Mouse (Mus musculus) C2C12 (cell line): Measurements from ENCODE around the gene Cebpe. TPM values are rescaled to one million over a fixed set of nuclear protein-coding genes. Genes with fewer than 3 reads are reported as not detected.

Experiments
- H3K27me3 ChIP-seq: one replicate; pipeline ENCODE4 v1.6.1; 2011; ENCODE audit not compliant: control insufficient read depth, insufficient read depth, insufficient read length
- H3K36me3 ChIP-seq: one replicate; pipeline ENCODE4 v1.6.1; 2011; ENCODE audit not compliant: control insufficient read depth, insufficient read depth
- H3K4me3 ChIP-seq: one replicate; pipeline ENCODE4 v1.5.1; 2011; ENCODE audit warnings: mild to moderate bottlenecking, control low read depth; ENCODE audit not compliant: poor library complexity, insufficient read depth, severe bottlenecking
- H3K79me2 ChIP-seq: one replicate; pipeline ENCODE4 v1.6.1; 2011; ENCODE audit not compliant: control insufficient read depth, insufficient read depth
- H3K79me3 ChIP-seq: one replicate; pipeline ENCODE4 v1.6.1; 2011; ENCODE audit warnings: low read depth, control low read depth
- H3ac ChIP-seq: one replicate; pipeline ENCODE3; 2011; ENCODE audit warnings: low read depth; ENCODE audit not compliant: control insufficient read depth, insufficient read length
- CEBPB ChIP-seq: IDR thresholded peaks from one replicate; pipeline ENCODE4 v1.6.1; 2011; ENCODE audit warnings: low read depth, mild to moderate bottlenecking, control low read depth, moderate library complexity
- CTCF ChIP-seq: IDR thresholded peaks from one replicate; pipeline ENCODE4 v1.5.1; 2011; ENCODE audit not compliant: control insufficient read depth, insufficient read depth, insufficient read length
- FOSL1 ChIP-seq: IDR thresholded peaks from one replicate; pipeline ENCODE4 v1.8.0; 2011; ENCODE audit warnings: mild to moderate bottlenecking, low read length; ENCODE audit not compliant: poor library complexity, insufficient read depth, severe bottlenecking
- MAX ChIP-seq: IDR thresholded peaks from one replicate; pipeline ENCODE4 v1.6.1; 2011; ENCODE audit warnings: mild to moderate bottlenecking, control low read depth
- MYOD1 ChIP-seq: IDR thresholded peaks from one replicate; pipeline ENCODE4 v1.6.1; 2011; ENCODE audit warnings: low read depth; ENCODE audit not compliant: control insufficient read depth, insufficient read length
- MYOG ChIP-seq: IDR thresholded peaks from one replicate; pipeline ENCODE4 v1.6.1; 2011; ENCODE audit not compliant: control insufficient read depth, insufficient read length; ENCODE audit errors: extremely low read depth
- USF1 ChIP-seq: IDR thresholded peaks from one replicate; pipeline ENCODE4 v1.6.1; 2011; ENCODE audit warnings: low read depth, mild to moderate bottlenecking, control low read depth, moderate library complexity
- polyA plus RNA-seq: library from polyadenylated mRNA; unstranded; fragments of >200 nt; fragmentation: generic; extraction: Trizol; gene quantifications from one replicate; pipeline ENCODE4 v1.2.1, GENCODE M21; 2012; ENCODE audit warnings: missing spikeins

The Cebpe gene
- polyA plus RNA-seq, 1 experiment: not detected

DNA sequence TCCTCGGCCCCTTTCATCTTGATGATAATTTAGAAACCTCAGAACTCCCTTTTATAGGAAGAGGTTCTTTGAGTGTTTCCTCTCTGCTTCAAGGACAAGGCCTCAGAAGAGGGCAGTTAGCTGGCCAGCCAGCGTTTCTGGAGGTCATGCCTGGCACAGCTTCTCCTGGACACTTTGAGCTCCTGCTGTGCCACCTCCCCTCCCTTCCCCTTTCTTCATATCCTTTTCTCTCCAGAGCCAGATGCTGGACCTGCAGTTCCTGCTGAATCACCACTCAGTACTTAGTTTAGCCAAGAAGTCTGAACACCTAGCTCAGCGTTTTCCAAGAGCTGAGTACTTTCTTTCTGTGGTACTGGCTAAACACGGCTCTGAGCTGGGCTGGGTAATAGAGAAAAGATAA lies 37.3 kb upstream of the Cebpe start:
- peaks cover 22% of the 10 kb centered on the region for H3K27me3 ChIP-seq
- H3ac ChIP-seq: no peak overlapping the region
- H3K79me3 ChIP-seq: no peaks in the 10 kb centered on the region
- H3K36me3 ChIP-seq: no peaks in the 10 kb centered on the region
- no peak for TF ChIP-seq CEBPB
- TF ChIP-seq MYOD1: no peak
- no peak for TF ChIP-seq USF1
- TF ChIP-seq MAX: no peak
- TF ChIP-seq FOSL1: no peak
- TF ChIP-seq MYOG: no peak
- no peak for TF ChIP-seq CTCF
- H3K79me2 ChIP-seq: no peaks in the 10 kb centered on the region
- H3K4me3 ChIP-seq: no peak overlapping the region

DNA sequence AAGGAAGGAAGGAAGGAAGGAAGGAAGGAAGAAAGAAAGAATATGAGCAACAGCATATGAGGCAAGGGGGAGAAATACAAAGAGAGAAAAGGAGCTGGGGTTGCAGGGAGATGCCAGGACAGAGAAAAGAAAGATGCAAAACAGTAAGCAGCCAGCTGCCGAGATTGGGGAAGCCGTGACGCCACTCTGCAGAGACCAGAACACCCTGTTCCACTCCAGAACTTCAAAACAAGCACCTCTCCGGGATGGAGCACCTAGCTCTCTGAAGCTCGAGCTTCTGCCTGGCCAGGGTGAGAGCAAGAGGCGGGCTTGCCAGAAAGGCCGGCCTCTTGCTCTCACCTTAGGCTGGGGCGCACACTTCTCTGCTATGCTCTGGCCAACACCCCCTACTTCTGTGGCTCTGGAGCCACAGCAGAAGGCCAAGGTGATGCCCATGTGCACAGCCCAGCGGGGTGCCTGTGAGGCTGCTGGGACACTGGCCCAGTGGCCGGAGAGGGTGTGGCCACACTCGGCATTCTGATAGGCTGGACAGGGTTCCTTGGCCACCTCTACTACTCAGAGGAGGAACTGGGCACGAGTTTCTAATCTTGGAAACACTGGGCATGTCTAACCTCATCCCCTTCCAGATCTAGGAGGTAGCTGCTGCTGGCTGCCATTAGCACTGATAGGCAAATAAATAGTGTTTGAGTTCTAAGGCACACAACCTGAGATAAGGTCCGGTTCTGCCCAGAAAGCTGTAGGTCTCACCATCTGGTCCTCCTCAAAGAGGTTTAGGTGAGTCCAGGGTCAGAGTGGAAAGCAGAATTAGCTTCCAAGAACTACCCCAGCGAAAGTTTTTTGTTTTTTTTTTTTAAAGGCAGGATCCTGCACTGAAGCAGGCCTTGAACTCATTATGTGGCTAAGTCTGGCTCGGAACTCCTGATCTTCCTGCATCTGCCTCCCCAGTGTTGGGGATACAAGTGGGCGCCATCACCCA lies 36.3 kb upstream of the Cebpe start:
- Histone ChIP-seq H3K79me3 (no peaks in the 10 kb centered on the region), H3K79me2 (no peaks in the 10 kb centered on the region), H3K36me3 (no peaks in the 10 kb centered on the region), H3ac (no peak overlapping the region), H3K4me3 (no peak overlapping the region), H3K27me3 (peaks cover 19% of the 10 kb centered on the region)
- TF ChIP-seq CEBPB: no peak
- TF ChIP-seq FOSL1: no peak
- TF ChIP-seq USF1: no peak
- TF ChIP-seq MAX: no peak
- TF ChIP-seq MYOD1: no peak
- TF ChIP-seq MYOG: no peak
- TF ChIP-seq CTCF: no peak

DNA sequence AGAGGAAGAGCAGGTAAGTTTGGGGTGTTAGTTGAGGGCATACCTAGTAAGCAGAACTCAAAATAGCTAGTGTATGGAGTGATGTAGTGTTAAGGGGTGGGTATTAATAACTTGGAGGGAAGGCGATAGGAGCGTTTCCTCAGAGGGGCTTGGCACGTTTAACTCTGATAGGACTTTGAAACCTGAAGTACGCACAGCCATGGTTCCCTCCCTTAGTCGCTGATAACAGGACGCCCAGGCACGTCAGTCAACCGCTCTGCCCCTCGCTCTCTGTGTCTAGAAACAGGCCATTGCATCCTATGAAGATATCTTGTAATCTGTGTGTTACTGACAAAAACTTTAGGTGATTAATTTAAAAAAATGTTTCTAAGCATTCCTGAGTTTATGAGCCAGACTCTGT lies 34.1 kb upstream of the Cebpe start:
- H3K36me3 ChIP-seq: no peaks in the 10 kb centered on the region

DNA sequence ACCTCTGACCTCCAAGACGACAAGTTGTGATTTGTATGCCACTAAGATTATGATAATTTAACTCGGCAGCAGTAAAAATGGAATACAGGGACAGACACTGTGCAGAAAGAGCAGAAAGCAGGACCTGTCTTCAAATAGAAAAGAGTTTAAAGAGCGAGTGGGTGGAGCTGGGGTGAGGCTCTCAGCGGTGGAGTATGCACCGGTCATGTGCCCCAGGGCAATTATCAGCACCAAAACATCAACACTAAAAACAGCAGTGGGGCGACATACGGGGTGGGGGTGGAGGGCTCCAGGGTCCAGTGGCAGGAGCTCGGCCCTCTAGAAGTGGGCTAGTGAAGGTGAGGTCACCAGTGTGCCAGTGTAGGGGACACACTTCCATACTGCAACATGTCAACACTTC lies 32.5 kb upstream of the Cebpe start:
- Histone ChIP-seq H3ac (no peak overlapping the region), H3K79me2 (no peaks in the 10 kb centered on the region), H3K36me3 (no peaks in the 10 kb centered on the region), H3K27me3 (peaks cover 18% of the 10 kb centered on the region), H3K79me3 (no peaks in the 10 kb centered on the region), H3K4me3 (no peak overlapping the region)
- no peak for TF ChIP-seq MAX
- no peak for TF ChIP-seq MYOD1
- TF ChIP-seq CEBPB: no peak
- TF ChIP-seq CTCF: no peak
- no peak for TF ChIP-seq USF1
- TF ChIP-seq FOSL1: no peak

More for the DNA sequence above, 34.1 kb upstream of the Cebpe start:
- TF ChIP-seq MYOG: no peak
- no peak for TF ChIP-seq USF1
- no peak for TF ChIP-seq CTCF
- TF ChIP-seq MAX: no peak
- no peak for TF ChIP-seq CEBPB
- TF ChIP-seq MYOD1: no peak
- TF ChIP-seq FOSL1: no peak
- H3ac ChIP-seq: no peak overlapping the region
- H3K79me3 ChIP-seq: no peaks in the 10 kb centered on the region
- no peaks in the 10 kb centered on the region for H3K79me2 ChIP-seq
- H3K27me3 ChIP-seq: peaks cover 28% of the 10 kb centered on the region
- no peak overlapping the region for H3K4me3 ChIP-seq

DNA sequence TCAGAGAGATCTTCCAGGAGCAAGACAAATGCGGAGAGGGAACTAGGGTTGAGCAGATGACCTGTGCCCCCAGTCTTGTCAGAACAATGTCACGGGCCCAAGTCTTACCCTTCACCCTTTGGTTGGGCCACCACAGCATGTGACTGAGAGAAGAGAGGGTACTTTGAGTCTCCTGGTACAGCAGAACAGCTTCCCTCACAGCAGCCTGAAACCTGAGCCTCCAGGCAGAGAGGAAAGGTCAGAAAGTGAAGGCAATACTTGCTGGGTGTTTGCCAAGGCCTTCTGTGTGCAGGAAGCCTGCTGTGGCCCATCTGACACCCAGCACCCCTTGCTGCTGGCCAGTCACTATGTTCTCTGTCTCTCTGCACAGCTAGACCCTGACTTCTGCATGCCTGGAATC lies 30.4 kb upstream of the Cebpe start:
- H3ac ChIP-seq: no peak overlapping the region
- no peaks in the 10 kb centered on the region for H3K79me2 ChIP-seq
- H3K36me3 ChIP-seq: no peaks in the 10 kb centered on the region
- H3K4me3 ChIP-seq: no peak overlapping the region
- peaks cover 25% of the 10 kb centered on the region for H3K27me3 ChIP-seq
- no peaks in the 10 kb centered on the region for H3K79me3 ChIP-seq
- no peak for TF ChIP-seq CEBPB
- TF ChIP-seq USF1: no peak
- TF ChIP-seq MYOG: no peak
- no peak for TF ChIP-seq MYOD1
- TF ChIP-seq FOSL1: no peak
- no peak for TF ChIP-seq CTCF
- TF ChIP-seq MAX: no peak
